Mouse (Mus musculus) heart, adult 11 months (tissue): ENCODE measurements at regions not wholly inside any gene's neighbourhood (a gene's known extent, or its start where the extent isn't known, plus 50 kb on each side); places are given as distances from the start of the nearest gene placed in this dataset.

Experiments used
- DNase-seq: peaks from one replicate; pipeline ENCODE4 v3.0.0; 2022

- DNase-seq: no peak
These were observed 89.5 kb downstream of the Tmem38b start for GRCm38 (mm10) chr4:53915326-53915725.

GRCm38 (mm10) chr4:53919188-53919587, 93.3 kb downstream of the Tmem38b start:
- DNase-seq: no peak

- DNase-seq: no peak
These were observed 94.7 kb downstream of the Tmem38b start for GRCm38 (mm10) chr4:53920587-53920986.

DNA sequence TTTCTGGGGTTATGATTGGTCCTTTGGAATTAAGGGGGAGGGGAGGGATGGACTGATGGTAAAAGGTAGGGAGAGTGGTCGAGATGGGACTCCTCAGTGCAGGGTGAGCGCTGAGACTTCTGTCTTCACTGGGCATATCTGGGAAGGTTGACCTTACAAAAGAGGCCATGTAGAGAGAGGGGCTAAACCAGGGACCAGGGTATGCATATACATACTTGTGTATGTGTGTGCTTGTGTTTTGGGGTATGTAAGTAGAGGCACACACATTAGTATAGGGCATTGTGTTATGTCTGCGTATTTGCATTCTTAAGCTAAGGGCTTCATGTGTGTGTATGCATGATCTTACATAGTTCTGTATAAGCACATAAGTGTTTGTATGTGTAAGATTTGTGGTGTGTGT, 105.2 kb downstream of the Tmem38b start:
- DNase-seq: peak; percentile 13

DNA sequence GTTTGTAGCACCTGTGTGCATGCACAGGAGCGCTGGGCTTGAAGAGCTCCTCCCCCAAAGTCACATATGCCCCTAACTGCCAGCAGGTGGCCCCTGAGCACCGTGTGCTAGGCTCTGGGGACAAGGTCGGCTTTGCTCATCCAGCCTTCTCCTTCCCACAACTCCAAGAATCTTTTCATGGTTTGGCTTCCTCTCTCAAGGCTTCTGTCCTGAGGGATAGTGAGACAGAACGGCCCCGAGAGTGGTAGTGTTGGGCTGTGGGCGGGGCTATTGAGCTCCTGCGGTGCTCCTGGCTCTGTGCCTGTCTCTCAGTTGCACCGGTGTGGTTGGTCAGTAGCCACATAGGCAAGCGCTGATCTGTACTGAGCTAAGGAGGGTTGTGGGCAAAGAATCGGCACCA, 105.7 kb downstream of the Tmem38b start:
- peak; percentile 80 for DNase-seq

- peak; percentile 72 for DNase-seq
These were observed 109.5 kb downstream of the Tmem38b start for GRCm38 (mm10) chr4:53935306-53935705.

GRCm38 (mm10) chr4:53948736-53949135, 122.9 kb downstream of the Tmem38b start:
- DNase-seq: no peak

DNA sequence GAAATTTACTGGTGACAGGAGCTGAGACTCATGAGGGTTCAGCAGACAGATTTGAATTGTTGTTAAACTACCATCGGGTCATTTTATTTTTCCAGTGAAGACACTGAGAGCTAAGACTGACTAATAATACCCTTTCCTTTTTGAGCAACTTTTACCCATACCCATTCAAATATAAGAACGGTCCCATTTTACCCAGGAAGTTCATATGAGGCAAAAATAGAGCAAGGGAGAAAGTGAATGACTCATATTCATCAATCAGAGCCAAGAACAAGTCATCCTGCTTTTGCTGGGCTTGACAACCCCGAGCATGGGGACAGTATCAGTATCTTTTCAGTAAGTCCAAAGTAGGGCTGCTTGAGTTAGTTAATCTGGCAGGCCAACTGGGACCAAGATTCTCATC, 123.3 kb downstream of the Tmem38b start:
- DNase-seq: no peak

- DNase-seq: no peak
These were observed 124.7 kb downstream of the Tmem38b start for GRCm38 (mm10) chr4:53950496-53950895.

- no peak for DNase-seq
These were observed 125.3 kb downstream of the Tmem38b start for GRCm38 (mm10) chr4:53951003-53951733.

- no peak for DNase-seq
These were observed 125.9 kb downstream of the Tmem38b start for GRCm38 (mm10) chr4:53951734-53952109.

DNA sequence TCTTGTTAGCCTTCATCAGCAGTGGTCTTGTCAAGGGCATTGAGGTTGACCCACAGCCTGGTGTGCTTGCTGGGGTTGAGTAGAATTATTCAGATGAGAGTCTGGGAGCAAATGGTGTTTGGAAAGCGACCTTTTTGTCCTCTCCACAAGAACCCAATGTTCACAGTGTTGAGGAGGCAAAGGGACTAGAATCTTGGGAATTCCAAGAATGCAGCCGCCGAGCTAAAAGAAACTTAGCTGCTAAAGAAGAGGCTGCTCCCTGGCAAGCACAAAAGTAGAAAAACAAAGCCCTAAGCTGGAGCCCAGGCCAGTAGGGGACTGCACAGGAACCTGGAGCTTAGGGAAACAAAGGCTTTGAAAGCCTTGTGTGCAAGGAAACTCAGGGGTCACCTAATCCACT, 126.4 kb downstream of the Tmem38b start:
- no peak for DNase-seq

DNA sequence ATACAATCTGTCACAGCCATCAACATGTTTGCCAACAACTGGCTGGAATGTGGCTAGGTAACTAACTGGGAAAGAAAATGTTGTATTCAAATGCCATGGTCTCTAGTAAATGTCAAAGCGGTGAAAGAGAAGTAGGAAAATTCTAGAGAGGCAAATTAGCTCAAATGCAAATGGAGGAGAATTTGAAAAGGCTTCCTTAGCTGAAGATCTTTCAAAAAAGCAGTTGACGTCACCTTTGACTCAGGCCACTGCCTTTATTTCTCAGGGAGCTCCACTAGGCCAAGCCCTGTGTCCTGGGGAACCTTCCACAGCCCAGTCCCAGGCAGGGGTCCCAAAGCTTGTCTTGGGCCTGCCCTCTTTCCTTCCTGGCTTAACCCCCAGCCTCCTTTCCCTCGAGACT, 136.6 kb downstream of the Tmem38b start:
- no peak for DNase-seq

GRCm38 (mm10) chr4:53970461-53970860, 144.6 kb downstream of the Tmem38b start:
- DNase-seq: no peak

DNA sequence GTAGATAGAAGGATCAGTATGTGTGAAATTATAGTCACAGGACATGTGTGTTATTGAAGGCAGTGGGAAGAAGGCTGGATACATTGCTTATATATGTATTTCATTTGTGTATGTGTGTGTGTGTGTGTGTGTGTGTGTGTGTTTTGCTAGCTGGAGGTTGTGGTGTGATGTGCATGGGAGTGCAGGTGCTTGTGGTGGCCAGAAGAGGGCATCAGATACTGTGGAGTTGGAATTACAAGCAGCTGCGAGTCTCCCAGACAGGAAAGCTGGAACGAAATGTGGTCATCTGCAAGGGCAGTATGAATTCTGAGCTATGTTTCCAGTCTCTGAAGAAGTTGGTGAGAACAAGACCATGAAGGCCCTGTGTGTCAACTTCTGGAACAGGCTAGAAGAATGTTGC, 145.1 kb downstream of the Tmem38b start:
- no peak for DNase-seq

GRCm38 (mm10) chr4:53976036-53976638, 150.3 kb downstream of the Tmem38b start:
- DNase-seq: no peak

GRCm38 (mm10) chr4:53986519-53987301, 160.9 kb downstream of the Tmem38b start:
- no peak for DNase-seq

DNA sequence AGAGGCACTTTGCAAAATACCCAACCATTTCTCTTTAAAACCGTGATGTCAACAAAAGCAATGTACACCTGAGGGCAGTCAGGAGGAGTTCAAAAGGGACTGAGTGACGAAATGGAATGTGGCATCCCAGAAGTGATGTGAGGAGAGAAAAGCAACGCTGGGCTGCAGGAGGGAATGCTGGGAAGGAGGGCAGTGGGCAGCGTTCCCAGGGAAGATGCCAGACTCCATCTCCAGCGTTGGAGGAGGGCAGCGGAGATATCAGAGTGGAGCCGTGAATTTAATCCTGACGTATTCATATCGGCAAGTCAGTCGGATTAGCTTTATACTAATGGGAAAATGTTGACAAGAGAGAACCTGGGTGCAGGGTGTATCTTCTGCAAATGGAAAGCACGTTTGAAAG, 161.7 kb downstream of the Tmem38b start:
- no peak for DNase-seq

DNA sequence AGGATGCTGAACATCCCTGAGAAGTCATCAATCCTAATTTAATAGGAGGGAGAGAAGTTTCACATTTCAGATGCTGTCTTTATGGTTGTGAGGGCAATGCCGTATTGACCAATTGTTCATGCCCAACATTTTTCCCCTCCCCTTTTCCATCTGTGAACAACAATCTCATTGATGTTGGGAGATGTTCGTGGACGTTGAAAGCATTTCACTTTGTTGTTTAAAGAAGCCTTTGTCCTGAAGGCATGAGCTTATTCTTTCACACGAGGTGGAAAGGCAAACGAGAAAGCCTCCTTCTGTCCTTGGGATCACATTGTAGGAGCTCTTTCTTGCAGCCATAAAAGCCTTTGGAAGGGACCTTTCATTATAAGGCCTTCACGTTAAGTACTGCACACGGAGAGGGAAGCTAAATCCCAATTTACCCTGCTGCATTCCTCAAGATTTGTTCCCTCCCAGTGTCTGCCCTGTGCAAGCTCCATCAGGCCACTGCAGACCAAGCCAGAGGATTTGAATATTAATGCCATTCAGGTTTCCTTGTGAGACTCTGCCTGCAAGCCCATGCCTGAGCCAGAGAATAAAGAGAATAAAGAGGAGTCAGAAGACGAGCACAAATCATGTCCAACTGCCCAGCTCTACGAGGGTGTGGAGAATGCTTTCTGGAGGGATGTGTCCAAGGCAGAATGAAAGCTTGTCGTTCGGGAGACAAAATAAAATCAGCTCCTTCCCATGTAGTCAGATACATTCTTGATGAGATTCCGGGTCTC, 195.4 kb downstream of the Tmem38b start:
- no peak for DNase-seq

DNA sequence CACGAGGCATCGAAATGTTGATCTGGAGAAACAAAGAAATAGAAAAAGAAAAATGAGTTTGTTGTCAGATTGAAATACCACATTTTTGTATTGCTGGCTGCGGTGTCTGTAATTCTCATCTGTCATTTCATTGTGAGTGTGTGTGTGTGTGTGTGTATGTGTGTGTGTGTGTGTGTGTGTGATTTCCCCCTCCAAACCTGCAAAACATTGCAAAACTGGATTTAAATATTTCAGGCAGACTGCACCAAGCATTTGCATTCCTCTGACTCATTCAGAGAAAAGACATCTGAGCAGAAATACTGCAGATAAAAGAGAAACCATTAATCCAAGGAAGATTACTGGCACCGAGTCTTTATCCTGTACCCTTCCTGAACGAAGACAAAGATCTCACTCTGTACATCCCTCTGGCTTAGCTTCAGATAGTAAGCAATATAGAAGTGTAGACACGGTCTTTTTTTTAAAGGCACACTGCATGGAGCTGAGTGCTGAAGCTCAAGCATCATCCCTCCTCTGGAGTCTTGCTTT, 196.1 kb downstream of the Tmem38b start:
- DNase-seq: no peak

- peak; percentile 25 for DNase-seq
These were observed 201.1 kb downstream of the Tmem38b start for GRCm38 (mm10) chr4:54026919-54027318.

DNA sequence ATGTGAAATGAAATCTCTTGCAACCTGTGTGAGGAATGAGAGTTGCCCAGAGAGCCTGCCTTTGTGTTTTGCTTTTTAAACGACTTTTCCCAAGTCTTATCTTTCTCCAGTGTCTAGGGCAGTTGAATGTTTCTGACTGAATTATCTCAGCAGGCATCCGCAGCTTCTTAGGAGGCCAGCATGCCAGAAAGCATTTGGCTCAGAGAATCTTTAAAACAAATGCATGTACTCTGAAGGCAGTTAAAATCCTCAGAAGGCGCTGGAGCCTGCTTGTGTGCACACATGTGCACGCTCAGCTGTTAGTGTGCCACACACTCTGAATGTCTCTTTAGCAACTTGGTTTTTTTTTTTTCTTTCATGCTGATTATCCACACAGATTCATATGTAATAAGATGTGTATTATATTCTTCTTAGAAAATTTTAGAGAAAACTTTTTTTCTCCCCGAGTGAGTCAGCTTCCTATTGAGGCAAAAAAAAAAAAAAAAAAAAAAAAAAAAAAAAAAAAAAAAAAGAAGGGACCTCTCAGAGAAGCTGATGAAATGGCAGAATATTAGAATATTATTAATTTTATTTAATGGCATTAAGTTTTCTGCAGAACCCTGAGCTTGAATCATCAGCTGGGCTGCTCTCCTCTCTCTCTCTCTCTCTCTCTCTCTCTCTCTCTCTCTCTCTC, 201.9 kb downstream of the Tmem38b start:
- peak; percentile 11 for DNase-seq
